ENCODE assay signal across 14 mouse cellular contexts in the genomic region with DNA sequence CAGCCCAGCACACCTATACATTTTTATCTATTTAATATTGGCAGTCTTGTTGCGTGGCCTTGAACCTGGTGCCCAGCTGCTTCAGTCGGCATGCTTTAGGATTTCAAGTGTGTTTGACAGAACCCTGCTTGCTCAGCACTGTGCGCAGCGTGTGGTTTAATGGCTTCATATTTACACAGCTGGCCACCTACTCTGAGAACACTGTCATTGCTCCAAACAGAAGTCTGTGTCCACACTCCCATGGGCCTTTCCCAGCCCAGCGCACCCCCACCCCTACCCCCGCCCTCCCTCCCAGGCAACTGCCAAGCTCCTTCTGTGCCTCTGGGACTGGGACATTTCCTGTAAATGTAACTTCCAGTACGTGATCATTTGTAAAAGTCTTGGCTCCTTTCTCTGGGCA. TPM values are rescaled to one million over a fixed set of nuclear protein-coding genes. Genes with fewer than 3 reads are reported as not detected.
DNase-seq lines count a peak whose midpoint lies in the region; ATAC-seq and TF ChIP-seq lines count a peak whose summit lies in the region.
"Had no signal": no experiment of that assay in that cellular context is flagged by ENCODE, and none has a peak within 500 bp of the region (broad histone marks: within the 10 kb centered on the region; RNA-seq: fewer than 3 reads in every experiment).

No protein-coding gene starts in this region.

- no peaks in the 10 kb centered on the region for H3K4me1 ChIP-seq in hindbrain, embryonic 11.5 days (replicated peaks; ENCODE audit: control insufficient read depth, insufficient read depth, low read length)
- peaks cover 10% of the 10 kb centered on the region for H3K4me1 ChIP-seq in hindbrain, embryonic 16.5 days (ENCODE audit: control insufficient read depth, insufficient read depth, low read depth, low read length)
- peaks cover 52% of the 10 kb centered on the region for H3K4me1 ChIP-seq in heart, postnatal 0 days (ENCODE audit: control insufficient read depth, insufficient read depth)

- H3K9ac ChIP-seq in hindbrain, embryonic 11.5 days (ENCODE audit: low read depth, low read length): no peak overlapping the region
- H3K9ac ChIP-seq in hindbrain, embryonic 16.5 days (ENCODE audit: low read depth, low read length): no peak overlapping the region
- H3K9ac ChIP-seq in heart, postnatal 0 days (replicated peaks; ENCODE audit: low read depth, low read length): no peak overlapping the region
- H3K9ac ChIP-seq: embryonic facial prominence, embryonic 13.5 days; hindbrain, embryonic 14.5 days; liver, embryonic 14.5 days had no signal

- peak; percentile 10 for DNase-seq in hindbrain, embryonic 11.5 days (ENCODE audit: low spot score)
- DNase-seq in MN1 (ENCODE audit: low spot score): peak; percentile 34
- DNase-seq in heart, postnatal 0 days (ENCODE audit: low spot score): peak; percentile 21
- DNase-seq in kidney, postnatal 25 days: peak; percentile 34 to 51
- no peak for DNase-seq in thymus, postnatal 25 days
- DNase-seq in Muller cell, postnatal 12 days (ENCODE audit: inconsistent ontology term): no peak
- DNase-seq: layer of hippocampus, postnatal 36 days; right cerebral cortex, postnatal 14 days had no signal

- WGBS in hindbrain, embryonic 11.5 days: 74% methylated on average over 7 of the region's 7 CpGs
- 72% methylated on average over 7 of the region's 7 CpGs for WGBS in hindbrain, embryonic 16.5 days
- 67% methylated on average over 7 of the region's 7 CpGs for WGBS in heart, postnatal 0 days

- H3K36me3 ChIP-seq in hindbrain, embryonic 11.5 days (ENCODE audit: control insufficient read depth, insufficient read depth, low read length): no peaks in the 10 kb centered on the region
- no peaks in the 10 kb centered on the region for H3K36me3 ChIP-seq in hindbrain, embryonic 16.5 days (ENCODE audit: control insufficient read depth, insufficient read depth, low read length)
- H3K36me3 ChIP-seq in heart, postnatal 0 days (replicated peaks; ENCODE audit: control insufficient read depth, insufficient read depth, low read length): no peaks in the 10 kb centered on the region; the same call in 1 of the 2 replicates

- ATAC-seq in hindbrain, embryonic 11.5 days (ENCODE audit: low FRiP score): no peak
- no peak for ATAC-seq in hindbrain, embryonic 16.5 days
- 0 out of 2 replicates have a peak, but pooled peaks have one; percentile 27 for ATAC-seq in heart, postnatal 0 days (ENCODE audit: insufficient read depth, low read depth)
- no peak for ATAC-seq in cerebellum, adult (ENCODE audit: insufficient number of reproducible peaks, low FRiP score, low TSS enrichment)

- TF ChIP-seq CTCF in heart, postnatal 0 days (IDR thresholded peaks at IDR 0.05; ENCODE audit: low read depth): no peak

- H3K4me3 ChIP-seq in hindbrain, embryonic 11.5 days (ENCODE audit: low read depth, low read length): no peak overlapping the region
- H3K4me3 ChIP-seq in hindbrain, embryonic 16.5 days (ENCODE audit: low read length): no peak overlapping the region
- H3K4me3 ChIP-seq in heart, postnatal 0 days (ENCODE audit: low read depth, low read length): no peak overlapping the region
- H3K4me3 ChIP-seq: embryonic facial prominence, embryonic 13.5 days had no signal

- H3K4me2 ChIP-seq in hindbrain, embryonic 11.5 days (replicated peaks; ENCODE audit: low read depth, low read length): no peak overlapping the region
- no peak overlapping the region for H3K4me2 ChIP-seq in hindbrain, embryonic 16.5 days (ENCODE audit: low read length)
- H3K4me2 ChIP-seq in heart, postnatal 0 days (ENCODE audit: low read depth, low read length): no peak overlapping the region
- H3K4me2 ChIP-seq: embryonic facial prominence, embryonic 13.5 days; hindbrain, embryonic 14.5 days had no signal

- H3K27me3 ChIP-seq in hindbrain, embryonic 11.5 days (ENCODE audit: control insufficient read depth, insufficient read depth, low read length): no peaks in the 10 kb centered on the region
- no peaks in the 10 kb centered on the region for H3K27me3 ChIP-seq in hindbrain, embryonic 16.5 days (replicated peaks; ENCODE audit: control insufficient read depth, insufficient read depth, low read length)
- H3K27me3 ChIP-seq in heart, postnatal 0 days (ENCODE audit: control insufficient read depth, insufficient read depth, low read length): no peaks in the 10 kb centered on the region
- H3K27me3 ChIP-seq: CH12.LX; embryonic facial prominence, embryonic 13.5 days had no signal

- H3K9me3 ChIP-seq in hindbrain, embryonic 11.5 days (ENCODE audit: control insufficient read depth, low read length): no peaks in the 10 kb centered on the region
- H3K9me3 ChIP-seq in hindbrain, embryonic 16.5 days (ENCODE audit: control insufficient read depth, low read length): no peaks in the 10 kb centered on the region
- H3K9me3 ChIP-seq in heart, postnatal 0 days (replicated peaks; ENCODE audit: control insufficient read depth, low read length): no peaks in the 10 kb centered on the region
- H3K9me3 ChIP-seq: embryonic facial prominence, embryonic 13.5 days had no signal

- H3K27ac ChIP-seq in hindbrain, embryonic 11.5 days (ENCODE audit: low read depth, low read length): no peak overlapping the region
- no peak overlapping the region for H3K27ac ChIP-seq in hindbrain, embryonic 16.5 days (ENCODE audit: low read depth, low read length)
- H3K27ac ChIP-seq in heart, postnatal 0 days (ENCODE audit: low read depth): no peak overlapping the region
- H3K27ac ChIP-seq: embryonic facial prominence, embryonic 13.5 days; hindbrain, embryonic 14.5 days; liver, embryonic 14.5 days had no signal

- no peak for TF ChIP-seq EP300 in heart, postnatal 0 days (IDR thresholded peaks at IDR 0.05; ENCODE audit: low read depth)

RNA-seq across cellular contexts. Expression of a gene that starts 20.7 kb away (rescaled TPM):
- 1.7 and 3.5 TPM in 2 replicates for polyA plus RNA-seq in hindbrain, embryonic 11.5 days (2014; fragmentation: Nextera tagmentation; extraction: Ambion mirVana)
- polyA plus RNA-seq in hindbrain, embryonic 16.5 days (2015; fragmentation: Nextera tagmentation; extraction: Ambion mirVana): 1.1 TPM in 2 replicates
- 6.6 and 23.1 TPM in 2 replicates for total RNA-seq in heart, postnatal 0 days (2014; rRNA removed; ENCODE audit: low replicate concordance)
- 0.99 and 1.4 TPM in 2 replicates for polyA plus RNA-seq in heart, postnatal 0 days (2015; fragmentation: Nextera tagmentation; extraction: Ambion mirVana)

RNA-seq across cellular contexts. Expression of a gene that starts 45.6 kb away (rescaled TPM):
- 1.8 and 2.9 TPM in 2 replicates for polyA plus RNA-seq in hindbrain, embryonic 11.5 days (2014; fragmentation: Nextera tagmentation; extraction: Ambion mirVana)
- polyA plus RNA-seq in hindbrain, embryonic 16.5 days (2015; fragmentation: Nextera tagmentation; extraction: Ambion mirVana): 5.8 and 7.0 TPM in 2 replicates
- 3.5 and 5.8 TPM in 2 replicates for total RNA-seq in heart, postnatal 0 days (2014; rRNA removed; ENCODE audit: low replicate concordance)
- polyA plus RNA-seq in heart, postnatal 0 days (2015; fragmentation: Nextera tagmentation; extraction: Ambion mirVana): 2.5 and 2.8 TPM in 2 replicates

Comparison
In these comparisons a context has a peak if more than half of its experiments do, and no peak if none do; other contexts are left out.
1. DNase-seq: peak in hindbrain, embryonic 11.5 days (single experiment), MN1 (single experiment), heart, postnatal 0 days (single experiment) and kidney, postnatal 25 days (2 of 2); none in thymus, postnatal 25 days (single experiment) and Muller cell, postnatal 12 days (single experiment).